Mouse (Mus musculus) midbrain, embryonic 11.5 days (tissue): ENCODE data around the gene Fam53b. TPM values are rescaled to one million over a fixed set of nuclear protein-coding genes. Genes with fewer than 3 reads are reported as not detected.

Experiments
- ATAC-seq: fragments of 200-750 bp; cut with Nextera tagmentation; 2 replicates; pipeline ENCODE4 v1.8.0; 2017; ENCODE audit warnings: moderate TSS enrichment, moderate library complexity; ENCODE audit not compliant: low FRiP score
- DNase-seq: peaks from one replicate; pipeline ENCODE4 v3.0.0; 2015; ENCODE audit warnings: low spot score; ENCODE audit errors: missing footprints
- H3K27ac ChIP-seq: fragments of 300-500 bp; sonication (generic); 2 replicates; pipeline ENCODE4 v1.5.1; 2014; ENCODE audit warnings: low read depth, low read length
- H3K27me3 ChIP-seq: fragments of 300-500 bp; sonication (generic); 2 replicates; pipeline ENCODE4 v1.6.1; 2014; ENCODE audit warnings: mild to moderate bottlenecking, low read length, moderate library complexity, mixed read lengths; ENCODE audit not compliant: control insufficient read depth, insufficient read depth
- H3K36me3 ChIP-seq: fragments of 300-500 bp; sonication (generic); 2 replicates; pipeline ENCODE4 v1.6.1; 2014; ENCODE audit warnings: mild to moderate bottlenecking, low read length, moderate library complexity, mixed read lengths; ENCODE audit not compliant: control insufficient read depth, insufficient read depth
- H3K4me1 ChIP-seq: fragments of 300-500 bp; sonication (generic); 2 replicates; pipeline ENCODE4 v1.6.1; 2014; ENCODE audit warnings: low read length; ENCODE audit not compliant: control insufficient read depth, insufficient read depth
- H3K4me2 ChIP-seq: fragments of 300-500 bp; sonication (generic); 2 replicates; pipeline ENCODE4 v1.6.1; 2014; ENCODE audit warnings: mild to moderate bottlenecking, moderate library complexity
- H3K4me3 ChIP-seq: fragments of 300-500 bp; sonication (generic); 2 replicates; pipeline ENCODE4 v1.5.1; 2014; ENCODE audit warnings: low read depth, low read length
- H3K9ac ChIP-seq: fragments of 300-500 bp; sonication (generic); 2 replicates; pipeline ENCODE4 v1.6.1; 2014; ENCODE audit warnings: low read length
- H3K9me3 ChIP-seq: fragments of 300-500 bp; sonication (generic); 2 replicates; pipeline ENCODE4 v1.6.1; 2016; ENCODE audit warnings: low read length; ENCODE audit not compliant: control insufficient read depth
- WGBS: fragments of 180-500 bp; shearing (Covaris S2); extraction: QIAGEN DNeasy Blood & Tissue Kit; methylation state at CpG from one replicate; pipeline ENCODE4 v1.1.7; 2014; 5-methylcytosine and 5-hydroxymethylcytosine counted together
- polyA plus RNA-seq: library from polyadenylated mRNA; unstranded; fragments of >200 nt; fragmentation: Nextera tagmentation; extraction: Ambion mirVana; gene quantifications from 2 replicates; pipeline ENCODE4 v1.2.1, GENCODE M21; 2014

Gene Fam53b
- polyA plus RNA-seq, 1 experiment from 2014 or later: 17.5 TPM

DNA sequence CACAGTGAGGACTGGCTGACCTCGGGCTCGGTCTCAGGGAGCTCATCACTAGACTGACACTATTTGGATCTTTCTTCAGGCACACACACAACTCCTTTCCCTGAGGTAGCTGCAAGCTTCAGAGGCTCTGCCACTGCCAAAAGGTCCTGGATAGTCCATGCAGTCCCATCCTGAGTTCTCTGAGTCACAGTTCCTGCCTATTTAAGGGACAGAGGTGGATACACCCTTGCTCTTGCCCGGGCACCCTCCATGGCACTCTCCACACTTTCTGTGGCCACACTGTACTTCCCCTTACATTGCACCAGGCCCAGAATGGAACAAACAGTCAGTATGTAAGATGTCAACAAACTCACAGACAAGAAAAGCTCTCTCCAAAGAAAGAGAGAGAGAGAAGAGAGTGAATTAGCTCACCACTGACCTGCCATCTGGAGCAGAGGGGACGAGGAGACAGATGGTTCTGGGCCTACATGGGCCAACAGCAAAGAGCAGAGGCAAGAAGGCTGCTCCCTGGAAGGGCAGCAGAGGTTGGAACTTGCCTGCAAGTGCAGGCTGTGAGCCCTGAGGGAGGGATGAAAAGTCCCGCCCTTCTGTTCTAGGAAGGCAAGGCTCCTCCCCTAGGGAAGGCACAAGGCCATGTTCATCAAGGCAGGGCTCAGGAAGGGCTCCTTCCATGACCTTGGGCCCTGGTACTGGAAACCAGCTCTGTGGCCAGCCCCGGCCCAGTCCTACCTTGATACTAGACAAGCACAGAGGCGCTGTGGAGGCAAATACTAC lies 37.2 kb downstream of the Fam53b start:
- no peaks in the 10 kb centered on the region for H3K36me3 ChIP-seq

DNA sequence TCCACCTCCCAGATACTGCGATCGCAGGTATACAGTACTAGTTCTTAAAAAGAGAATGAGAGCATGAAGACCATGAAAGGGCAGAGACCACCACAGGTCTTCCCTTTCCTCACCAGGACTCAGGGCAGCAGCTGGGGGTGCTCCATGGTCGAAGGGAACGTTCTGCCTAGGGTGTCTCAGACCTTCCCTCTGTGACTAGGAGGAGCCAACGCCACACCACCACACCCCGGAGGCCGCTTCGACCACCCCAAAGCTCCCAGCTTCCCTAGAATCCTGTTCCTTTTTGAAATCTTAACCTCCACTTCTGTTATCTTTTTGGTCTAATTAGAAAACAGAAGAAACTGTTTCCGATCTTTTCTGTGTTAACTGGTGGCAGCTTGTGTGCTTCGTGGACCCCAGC lies 37.8 kb downstream of the Fam53b start:
- Histone ChIP-seq H3K9me3 (no peaks in the 10 kb centered on the region), H3K4me2 (no peak overlapping the region), H3K36me3 (no peaks in the 10 kb centered on the region), H3K9ac (no peak overlapping the region), H3K27ac (no peak overlapping the region), H3K4me1 (peaks cover 9% of the 10 kb centered on the region), H3K27me3 (no peaks in the 10 kb centered on the region), H3K4me3 (no peak overlapping the region)
- no peak for ATAC-seq
- 94% methylated on average over 10 of the region's 10 CpGs for WGBS
- no peak for DNase-seq

More for the DNA sequence above, 37.2 kb downstream of the Fam53b start:
- Histone ChIP-seq H3K4me3 (no peak overlapping the region), H3K4me2 (no peak overlapping the region), H3K27ac (no peak overlapping the region), H3K9me3 (no peaks in the 10 kb centered on the region), H3K9ac (no peak overlapping the region), H3K4me1 (peaks cover 15% of the 10 kb centered on the region), H3K27me3 (no peaks in the 10 kb centered on the region)
- ATAC-seq (no peak), DNase-seq (no peak)
- WGBS: 88% methylated on average over 7 of the region's 7 CpGs

GRCm38 (mm10) chr7:132775333-132775732 lies 38.4 kb downstream of the Fam53b start:
- H3K27me3 ChIP-seq: no peaks in the 10 kb centered on the region
- no peaks in the 10 kb centered on the region for H3K9me3 ChIP-seq
- H3K4me1 ChIP-seq: peaks cover 3% of the 10 kb centered on the region
- no peak overlapping the region for H3K4me2 ChIP-seq
- H3K27ac ChIP-seq: no peak overlapping the region
- ATAC-seq (no peak), DNase-seq (no peak)
- no peak overlapping the region for H3K9ac ChIP-seq
- 95% methylated on average over 5 of the region's 5 CpGs for WGBS
- no peak overlapping the region for H3K4me3 ChIP-seq
- H3K36me3 ChIP-seq: no peaks in the 10 kb centered on the region

DNA sequence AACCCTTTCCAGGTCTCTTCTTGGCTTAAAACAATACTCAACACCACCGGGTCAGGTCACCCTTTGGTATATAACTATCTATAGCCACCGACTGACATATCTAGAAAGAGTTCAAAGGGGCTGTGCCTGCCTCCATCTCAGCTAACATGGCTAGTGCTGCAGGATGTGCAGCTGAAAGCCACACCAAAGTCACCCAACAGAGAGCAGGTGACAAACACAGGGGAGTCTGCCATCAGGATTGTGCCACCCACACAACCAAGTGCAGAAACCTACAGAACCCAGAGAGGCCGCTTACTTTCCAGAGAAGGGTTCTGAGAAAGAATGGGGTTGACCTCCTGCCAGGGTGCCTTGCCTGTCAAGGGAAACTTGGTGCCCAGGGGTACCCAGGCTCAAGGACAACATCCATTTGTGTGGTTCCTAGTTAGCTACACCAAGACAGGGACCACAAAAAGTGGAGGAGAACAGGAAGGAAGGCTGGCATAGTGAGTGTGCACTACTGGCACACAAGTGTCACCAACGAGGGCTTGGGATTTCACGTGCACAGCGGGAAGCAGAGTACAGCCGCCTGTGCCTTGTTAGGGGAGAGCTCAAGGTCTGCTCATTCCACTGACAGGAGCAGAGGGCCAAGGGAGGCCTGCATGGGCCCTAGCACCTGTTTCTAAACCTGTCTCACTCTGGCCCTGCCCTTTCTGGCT lies 40.5 kb downstream of the Fam53b start:
- 90% methylated on average over 7 of the region's 7 CpGs for WGBS
- H3K4me2 ChIP-seq: no peak overlapping the region

DNA sequence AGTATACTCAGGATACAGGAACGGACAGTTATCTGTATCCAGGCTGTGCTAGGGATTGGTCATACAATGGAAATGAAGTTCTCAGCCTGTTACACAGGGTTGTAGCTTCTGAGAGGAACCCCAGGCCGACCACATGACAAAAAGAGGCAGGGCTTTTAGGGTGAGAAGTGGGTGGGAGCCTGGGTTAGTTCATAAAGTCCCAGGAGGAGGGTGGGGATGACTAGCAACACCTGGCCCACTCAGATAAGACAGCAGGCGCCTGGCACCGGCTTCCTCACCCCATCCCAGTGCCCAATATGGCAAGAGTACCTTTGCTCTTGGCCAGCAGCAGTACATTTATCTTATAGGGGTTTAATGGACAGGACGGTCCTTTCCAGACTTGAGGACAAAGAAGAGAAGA lies 41.2 kb downstream of the Fam53b start:
- WGBS: 92% methylated on average over 5 of the region's 5 CpGs
- H3K36me3 ChIP-seq: no peaks in the 10 kb centered on the region
- H3K9ac ChIP-seq: no peak overlapping the region
- no peak for DNase-seq
- no peak for ATAC-seq
- H3K4me2 ChIP-seq: no peak overlapping the region
- H3K27ac ChIP-seq: no peak overlapping the region
- H3K4me1 ChIP-seq: no peaks in the 10 kb centered on the region
- H3K9me3 ChIP-seq: no peaks in the 10 kb centered on the region
- H3K27me3 ChIP-seq: no peaks in the 10 kb centered on the region
- H3K4me3 ChIP-seq: no peak overlapping the region

More for the DNA sequence above, 40.5 kb downstream of the Fam53b start:
- no peaks in the 10 kb centered on the region for H3K4me1 ChIP-seq
- DNase-seq (no peak), ATAC-seq (no peak)
- H3K27ac ChIP-seq: no peak overlapping the region
- no peaks in the 10 kb centered on the region for H3K27me3 ChIP-seq
- no peak overlapping the region for H3K9ac ChIP-seq
- no peaks in the 10 kb centered on the region for H3K9me3 ChIP-seq
- H3K4me3 ChIP-seq: no peak overlapping the region
- H3K36me3 ChIP-seq: no peaks in the 10 kb centered on the region

DNA sequence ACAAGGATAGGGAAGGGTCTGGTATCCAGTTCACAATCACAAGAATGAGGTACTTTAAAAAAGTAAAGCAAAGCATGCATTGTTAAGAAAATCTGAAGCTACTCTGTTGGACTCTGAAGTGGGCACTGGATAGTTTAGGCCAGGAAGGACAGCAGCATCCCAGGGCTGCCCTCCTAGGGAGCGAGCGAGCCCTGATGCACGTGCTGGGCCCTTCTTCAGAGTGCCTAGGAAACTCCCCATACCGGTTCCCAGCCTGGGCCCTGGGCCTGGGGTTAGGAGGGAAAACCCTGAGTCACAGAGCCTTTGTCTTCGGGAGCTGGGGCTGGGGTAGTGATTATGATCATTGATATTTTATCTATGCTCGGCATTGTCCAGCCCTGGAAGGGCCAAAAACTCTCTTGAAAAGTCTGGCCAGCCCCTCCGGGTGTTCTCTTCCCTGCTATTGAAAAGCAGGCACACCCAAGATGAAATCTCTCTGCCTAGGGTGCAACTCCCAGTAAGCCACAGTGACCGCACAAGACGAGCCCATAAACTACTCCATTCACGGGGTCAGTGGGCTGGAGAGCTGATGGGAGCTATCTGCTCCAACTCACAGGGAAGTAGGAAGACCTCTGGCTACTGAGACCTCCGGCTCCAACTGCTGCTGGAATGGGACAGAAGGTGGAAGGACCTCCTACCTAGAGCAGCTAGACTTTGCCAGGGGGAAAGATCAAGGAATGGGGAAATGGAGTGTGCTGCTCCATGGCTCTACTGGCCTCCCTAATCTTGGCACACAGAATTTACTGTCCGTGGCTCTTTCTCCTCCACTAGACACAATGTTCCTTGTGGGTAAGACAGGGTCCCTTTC lies 45.0 kb downstream of the Fam53b start:
- no peaks in the 10 kb centered on the region for H3K27me3 ChIP-seq
- H3K36me3 ChIP-seq: no peaks in the 10 kb centered on the region
- no peak for DNase-seq
- no peak overlapping the region for H3K27ac ChIP-seq
- H3K4me2 ChIP-seq: no peak overlapping the region
- no peaks in the 10 kb centered on the region for H3K9me3 ChIP-seq
- no peak overlapping the region for H3K9ac ChIP-seq
- WGBS: 86% methylated on average over 12 of the region's 12 CpGs
- no peak overlapping the region for H3K4me3 ChIP-seq
- no peaks in the 10 kb centered on the region; the same call in 1 of the 2 replicates for H3K4me1 ChIP-seq
- ATAC-seq: no peak

- Histone ChIP-seq H3K4me2 (no peak overlapping the region), H3K4me1 (no peaks in the 10 kb centered on the region; the same call in 1 of the 2 replicates), H3K9me3 (no peaks in the 10 kb centered on the region), H3K27ac (no peak overlapping the region), H3K4me3 (no peak overlapping the region), H3K9ac (no peak overlapping the region), H3K36me3 (no peaks in the 10 kb centered on the region), H3K27me3 (no peaks in the 10 kb centered on the region)
- WGBS: 88% methylated on average over 4 of the region's 4 CpGs
- no peak for ATAC-seq
- DNase-seq: no peak
These were observed 45.7 kb downstream of the Fam53b start for GRCm38 (mm10) chr7:132767999-132768370.

GRCm38 (mm10) chr7:132767233-132767998 lies 46.3 kb downstream of the Fam53b start:
- no peaks in the 10 kb centered on the region; the same call in 1 of the 2 replicates for H3K4me1 ChIP-seq
- ATAC-seq (0 out of 2 replicates have a peak, but pooled peaks have one; percentile 35), DNase-seq (no peak)
- H3K4me2 ChIP-seq: no peak overlapping the region
- no peak overlapping the region for H3K27ac ChIP-seq
- H3K27me3 ChIP-seq: no peaks in the 10 kb centered on the region
- no peak overlapping the region for H3K4me3 ChIP-seq
- H3K9me3 ChIP-seq: no peaks in the 10 kb centered on the region
- H3K9ac ChIP-seq: no peak overlapping the region
- no peaks in the 10 kb centered on the region for H3K36me3 ChIP-seq
- 67% methylated on average over 12 of the region's 12 CpGs for WGBS
